Mouse (Mus musculus): Measurements from ENCODE around the gene Zfp958.

- TF ChIP-seq POLR2A (IDR thresholded peaks at IDR 0.05; ENCODE audit: low read depth, low read length) (no peak), CTCF (conservative IDR thresholded peaks at IDR 0.05; ENCODE audit: insufficient read depth, insufficient read length, low read depth, low read length) (no peak)
These were observed 28.3 kb upstream of the Zfp958 start for GRCm38 (mm10) chr8:4584660-4585059.
